ENCODE assay signal across 23 mouse cellular contexts in genomic region chr4:87078726-87079125, GRCm38 (mm10).
DNase-seq lines count a peak whose midpoint lies in the region; ATAC-seq and TF ChIP-seq lines count a peak whose summit lies in the region.
"Had no signal": no experiment of that assay in that cellular context is flagged by ENCODE, and none has a peak within 500 bp of the region (broad histone marks: within the 10 kb centered on the region; RNA-seq: fewer than 3 reads in every experiment).

No protein-coding gene starts in this region.

- DNase-seq in 3T3-L1 (ENCODE audit: low read depth, low spot score) = peak; percentile 10
- DNase-seq in Patski (ENCODE audit: low read depth, low spot score) = peak; percentile 20
- DNase-seq in kidney, adult 9 months = peak; percentile 51
- DNase-seq in kidney, postnatal 25 days = peak; percentile 19 to 57
- DNase-seq in spleen, postnatal 4 days (ENCODE audit: low spot score in 2 of 2) = no peak
- DNase-seq in adrenal gland, adult 8-10 months = no peak
- DNase-seq in spleen, postnatal 14 days (ENCODE audit: low spot score in 2 of 2) = no peak
- DNase-seq: adrenal gland, postnatal 25 days; cerebellum, adult 9-11 months; heart, postnatal 36 days; layer of hippocampus, postnatal 36 days; lung, adult 18-20 months; lung, postnatal 10 days; right cerebral cortex, postnatal 14 days; thymus, postnatal 14 days had no signal

- CTCF ChIA-PET in Patski (lab: Charles Lee) = interaction anchor here (2.0 kb wide), 1 partner anchor 17 kb away, joined by 5 read pairs; no protein-coding TSS in a partner anchor

- no peak for TF ChIP-seq CTCF in Patski (IDR thresholded peaks at IDR 0.05)

- peak; percentile 39 for ATAC-seq in Patski
- ATAC-seq: forebrain, embryonic 16.5 days; liver, embryonic 12.5 days had no signal

- H3K27me3 ChIP-seq in Patski = no peaks in the 10 kb centered on the region
- H3K27me3 ChIP-seq: embryonic facial prominence, embryonic 15.5 days; heart, embryonic 15.5 days; hindbrain, embryonic 15.5 days; limb, embryonic 13.5 days; liver, embryonic 12.5 days; midbrain, embryonic 12.5 days; neural tube, embryonic 12.5 days had no signal

- POLR2A ChIA-PET in Patski (lab: Charles Lee) = no interaction called here

- in situ Hi-C loops in Patski (cut with MboI; ENCODE audit: low pct_unique_long_range_greater_than_20kb) = no loop called here

Comparison
In these comparisons a context has a peak if more than half of its experiments do, and no peak if none do; other contexts are left out.
1. DNase-seq: peak in 3T3-L1 (single experiment), Patski (single experiment), kidney, adult 9 months (single experiment) and kidney, postnatal 25 days (2 of 2); none in spleen, postnatal 4 days (0 of 2), adrenal gland, adult 8-10 months (single experiment) and spleen, postnatal 14 days (0 of 2).